Mouse (Mus musculus) hindbrain, embryonic 11.5 days (tissue): ENCODE results near the gene Kcns1. TPM values are rescaled to one million over a fixed set of nuclear protein-coding genes. Genes with fewer than 3 reads are reported as not detected.

Source experiments
- ATAC-seq: fragments of 200-750 bp; cut with Nextera tagmentation; 2 replicates; pipeline ENCODE4 v1.8.0; 2017; ENCODE audit warnings: mild to moderate bottlenecking, moderate TSS enrichment, moderate library complexity; ENCODE audit not compliant: low FRiP score
- DNase-seq: peaks from one replicate; pipeline ENCODE4 v3.0.0-alpha.2; 2015; ENCODE audit warnings: low spot score
- H3K27ac ChIP-seq: fragments of 300-500 bp; sonication (generic); 2 replicates; pipeline ENCODE4 v1.5.1; 2014; ENCODE audit warnings: mild to moderate bottlenecking, low read depth, low read length
- H3K27me3 ChIP-seq: fragments of 300-500 bp; sonication (generic); 2 replicates; pipeline ENCODE4 v1.6.1; 2014; ENCODE audit warnings: mild to moderate bottlenecking, low read length, moderate library complexity, mixed read lengths; ENCODE audit not compliant: control insufficient read depth, insufficient read depth
- H3K36me3 ChIP-seq: fragments of 300-500 bp; sonication (generic); 2 replicates; pipeline ENCODE4 v1.6.1; 2014; ENCODE audit warnings: mild to moderate bottlenecking, low read length, moderate library complexity, mixed read lengths; ENCODE audit not compliant: control insufficient read depth, insufficient read depth
- H3K4me1 ChIP-seq: fragments of 300-500 bp; sonication (generic); replicated peaks from 2 replicates; pipeline ENCODE4 v1.6.1; 2014; ENCODE audit warnings: low read length, mixed read lengths; ENCODE audit not compliant: control insufficient read depth, insufficient read depth
- H3K4me2 ChIP-seq: fragments of 300-500 bp; sonication (generic); replicated peaks from 2 replicates; pipeline ENCODE4 v1.6.1; 2014; ENCODE audit warnings: mild to moderate bottlenecking, low read depth, low read length
- H3K4me3 ChIP-seq: fragments of 300-500 bp; sonication (generic); 2 replicates; pipeline ENCODE4 v1.5.1; 2014; ENCODE audit warnings: low read depth, low read length
- H3K9ac ChIP-seq: fragments of 300-500 bp; sonication (generic); 2 replicates; pipeline ENCODE4 v1.6.1; 2014; ENCODE audit warnings: low read depth, low read length
- H3K9me3 ChIP-seq: fragments of 300-500 bp; sonication (generic); 2 replicates; pipeline ENCODE4 v1.6.1; 2016; ENCODE audit warnings: low read length; ENCODE audit not compliant: control insufficient read depth
- WGBS: fragments of 180-500 bp; shearing (Covaris S2); extraction: QIAGEN DNeasy Blood & Tissue Kit; methylation state at CpG from one replicate; pipeline ENCODE4 v1.1.7; 2014; 5-methylcytosine and 5-hydroxymethylcytosine counted together
- polyA plus RNA-seq: library from polyadenylated mRNA; unstranded; fragments of >200 nt; fragmentation: Nextera tagmentation; extraction: Ambion mirVana; gene quantifications from 2 replicates; pipeline ENCODE4 v1.2.1, GENCODE M21; 2014

The Kcns1 gene
- polyA plus RNA-seq, 1 experiment from 2014 or later: not detected

GRCm38 (mm10) chr2:164177831-164178230 is 6.9 kb upstream of the Kcns1 start:
- no peak overlapping the region for H3K9ac ChIP-seq
- H3K36me3 ChIP-seq: no peaks in the 10 kb centered on the region
- 90% methylated on average over 5 of the region's 5 CpGs for WGBS
- H3K4me1 ChIP-seq: no peaks in the 10 kb centered on the region
- no peaks in the 10 kb centered on the region for H3K9me3 ChIP-seq
- DNase-seq (no peak), ATAC-seq (no peak)
- no peaks in the 10 kb centered on the region; the same call in 1 of the 2 replicates for H3K27me3 ChIP-seq
- no peak overlapping the region for H3K4me3 ChIP-seq
- H3K4me2 ChIP-seq: no peak overlapping the region
- H3K27ac ChIP-seq: no peak overlapping the region

GRCm38 (mm10) chr2:164175850-164176249 is 4.9 kb upstream of the Kcns1 start:
- Histone ChIP-seq H3K4me2 (no peak overlapping the region), H3K9ac (no peak overlapping the region), H3K4me3 (no peak overlapping the region), H3K9me3 (no peaks in the 10 kb centered on the region), H3K36me3 (no peaks in the 10 kb centered on the region), H3K27ac (no peak overlapping the region), H3K27me3 (peaks cover 12% of the 10 kb centered on the region), H3K4me1 (peaks cover 4% of the 10 kb centered on the region)
- WGBS: 84% methylated on average over 3 of the region's 3 CpGs
- no peak for DNase-seq
- ATAC-seq: no peak

GRCm38 (mm10) chr2:164174649-164175395 is 3.9 kb upstream of the Kcns1 start:
- 75% methylated on average over 8 of the region's 8 CpGs for WGBS
- H3K27me3 ChIP-seq: peaks cover 22% of the 10 kb centered on the region

GRCm38 (mm10) chr2:164173394-164173793 is 2.5 kb upstream of the Kcns1 start:
- H3K36me3 ChIP-seq: no peaks in the 10 kb centered on the region
- H3K4me3 ChIP-seq: no peak overlapping the region
- no peak overlapping the region for H3K4me2 ChIP-seq
- H3K4me1 ChIP-seq: peaks cover 8% of the 10 kb centered on the region
- H3K9me3 ChIP-seq: no peaks in the 10 kb centered on the region
- ATAC-seq (no peak), DNase-seq (no peak)
- WGBS: 74% methylated on average over 3 of the region's 3 CpGs
- H3K9ac ChIP-seq: no peak overlapping the region
- peaks cover 36% of the 10 kb centered on the region for H3K27me3 ChIP-seq
- H3K27ac ChIP-seq: no peak overlapping the region

More at GRCm38 (mm10) chr2:164174649-164175395, 3.9 kb upstream of the Kcns1 start:
- peaks cover 5% of the 10 kb centered on the region for H3K4me1 ChIP-seq
- no peak for DNase-seq
- no peak overlapping the region for H3K4me2 ChIP-seq
- no peak overlapping the region for H3K9ac ChIP-seq
- ATAC-seq: no peak
- no peaks in the 10 kb centered on the region for H3K9me3 ChIP-seq
- no peak overlapping the region for H3K4me3 ChIP-seq
- H3K27ac ChIP-seq: no peak overlapping the region
- no peaks in the 10 kb centered on the region for H3K36me3 ChIP-seq

GRCm38 (mm10) chr2:164170326-164170725 is 587 bp downstream of the Kcns1 start:
- 0 out of 2 replicates have a peak overlapping the region, but pooled peaks have one; percentile 19 for H3K9ac ChIP-seq
- H3K27me3 ChIP-seq: peaks cover 57% of the 10 kb centered on the region
- peak overlapping the region; percentile 28 for H3K4me3 ChIP-seq
- peak overlapping the region; percentile 63 for H3K4me2 ChIP-seq
- no peak for ATAC-seq
- WGBS: 5% methylated on average over 11 of the region's 11 CpGs
- H3K27ac ChIP-seq: no peak overlapping the region
- no peaks in the 10 kb centered on the region for H3K36me3 ChIP-seq
- H3K9me3 ChIP-seq: no peaks in the 10 kb centered on the region
- peaks cover 12% of the 10 kb centered on the region for H3K4me1 ChIP-seq
- DNase-seq: peak; percentile 30

GRCm38 (mm10) chr2:164168571-164168946 is 2.4 kb downstream of the Kcns1 start:
- ATAC-seq (no peak), DNase-seq (no peak)
- peak overlapping the region; percentile 22 for H3K4me3 ChIP-seq
- no peak overlapping the region for H3K9ac ChIP-seq
- H3K9me3 ChIP-seq: no peaks in the 10 kb centered on the region
- no peaks in the 10 kb centered on the region for H3K36me3 ChIP-seq
- no peak overlapping the region for H3K27ac ChIP-seq
- peak overlapping the region; percentile 45 for H3K4me2 ChIP-seq
- WGBS: 13% methylated on average over 41 of the region's 42 CpGs
- H3K4me1 ChIP-seq: peaks cover 12% of the 10 kb centered on the region
- H3K27me3 ChIP-seq: peaks cover 57% of the 10 kb centered on the region

- Histone ChIP-seq H3K9ac (no peak overlapping the region), H3K4me1 (peaks cover 12% of the 10 kb centered on the region), H3K27me3 (peaks cover 57% of the 10 kb centered on the region), H3K4me2 (peak overlapping the region; percentile 45), H3K27ac (no peak overlapping the region), H3K36me3 (no peaks in the 10 kb centered on the region), H3K4me3 (peak overlapping the region; percentile 22), H3K9me3 (no peaks in the 10 kb centered on the region)
- WGBS: 13% methylated on average over 80 of the region's 90 CpGs
- ATAC-seq (no peak), DNase-seq (peak; percentile 55)
Measured at GRCm38 (mm10) chr2:164167752-164168570, 3.0 kb downstream of the Kcns1 start.

GRCm38 (mm10) chr2:164164941-164165340 is 6.0 kb downstream of the Kcns1 start:
- H3K4me1 ChIP-seq: peaks cover 6% of the 10 kb centered on the region
- 91% methylated on average over 5 of the region's 5 CpGs for WGBS
- H3K4me3 ChIP-seq: no peak overlapping the region
- no peak for ATAC-seq
- no peak overlapping the region for H3K4me2 ChIP-seq
- H3K9ac ChIP-seq: no peak overlapping the region
- H3K27ac ChIP-seq: no peak overlapping the region
- DNase-seq: no peak
- peaks cover 37% of the 10 kb centered on the region for H3K27me3 ChIP-seq
- H3K9me3 ChIP-seq: no peaks in the 10 kb centered on the region
- no peaks in the 10 kb centered on the region for H3K36me3 ChIP-seq
